Mouse (Mus musculus): ENCODE results near the gene Mrps35. TPM values are rescaled to one million over a fixed set of nuclear protein-coding genes. Genes with fewer than 3 reads are reported as not detected.

Gene Mrps35
- polyA plus RNA-seq, 1 experiment from 2014 or later, result 182 TPM

- whole genome bisulfite sequencing, result 94% methylated on average over 2 of the region's 2 CpGs
- H3K4me1 ChIP-seq (ENCODE audit: control insufficient read depth, insufficient read depth, low read length), result no peaks in the 10 kb centered on the region
- no peaks in the 10 kb centered on the region for H3K27me3 ChIP-seq (replicated peaks; ENCODE audit: control insufficient read depth, insufficient read depth, low read length)
- H3K27ac ChIP-seq (ENCODE audit: low read length), result no peak overlapping the region
- H3K9me3 ChIP-seq (ENCODE audit: control insufficient read depth, low read length), result no peaks in the 10 kb centered on the region
- no peak overlapping the region for H3K4me2 ChIP-seq (ENCODE audit: low read depth, low read length)
- no peak overlapping the region for H3K4me3 ChIP-seq (ENCODE audit: low read length)
- no peak for ATAC-seq
- no peak overlapping the region for H3K9ac ChIP-seq (ENCODE audit: low read depth, low read length)
- H3K36me3 ChIP-seq (ENCODE audit: control insufficient read depth, insufficient read depth, low read length), result 0 out of 2 replicates have a peak, but pooled peaks cover 2% of the 10 kb centered on the region
Observed at GRCm38 (mm10) chr6:147023133-147023395, 19.5 kb upstream of the Mrps35 start.

DNA sequence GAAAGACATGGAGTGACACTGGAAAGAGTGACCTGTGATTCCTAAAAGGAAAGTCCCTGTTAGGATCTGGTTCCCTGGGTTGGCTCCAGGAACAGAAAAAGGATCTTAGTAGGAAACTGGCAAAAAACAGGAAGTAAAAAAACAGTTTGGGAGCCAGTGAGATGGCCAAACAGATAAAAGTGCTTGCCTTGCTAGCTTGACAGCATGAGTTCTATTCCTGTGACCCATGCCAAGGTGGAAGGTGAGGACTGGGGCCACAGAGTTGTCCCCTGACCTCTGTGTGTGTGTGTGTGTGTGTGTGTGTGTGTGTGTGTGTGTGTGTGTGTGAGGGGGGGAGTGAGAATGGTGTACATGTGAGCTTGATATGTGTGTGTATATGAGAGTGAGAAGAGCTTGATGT is 19.0 kb upstream of the Mrps35 start:
- H3K4me3 ChIP-seq (ENCODE audit: low read length), result no peak overlapping the region
- ATAC-seq, result no peak
- H3K4me2 ChIP-seq (ENCODE audit: low read depth, low read length), result no peak overlapping the region
- H3K4me1 ChIP-seq (ENCODE audit: control insufficient read depth, insufficient read depth, low read length), result no peaks in the 10 kb centered on the region
- H3K27me3 ChIP-seq (replicated peaks; ENCODE audit: control insufficient read depth, insufficient read depth, low read length), result no peaks in the 10 kb centered on the region
- H3K9me3 ChIP-seq (ENCODE audit: control insufficient read depth, low read length), result no peaks in the 10 kb centered on the region
- no peak overlapping the region for H3K9ac ChIP-seq (ENCODE audit: low read depth, low read length)
- 0 out of 2 replicates have a peak, but pooled peaks cover 2% of the 10 kb centered on the region for H3K36me3 ChIP-seq (ENCODE audit: control insufficient read depth, insufficient read depth, low read length)
- H3K27ac ChIP-seq (ENCODE audit: low read length), result no peak overlapping the region

GRCm38 (mm10) chr6:147024761-147025160 is 17.8 kb upstream of the Mrps35 start:
- no peak for ATAC-seq
- H3K36me3 ChIP-seq (ENCODE audit: control insufficient read depth, insufficient read depth, low read length), result no peaks in the 10 kb centered on the region
- H3K27ac ChIP-seq (ENCODE audit: low read length), result no peak overlapping the region
- no peak overlapping the region for H3K9ac ChIP-seq (ENCODE audit: low read depth, low read length)
- 52% methylated on average over 3 of the region's 3 CpGs for WGBS
- H3K9me3 ChIP-seq (ENCODE audit: control insufficient read depth, low read length), result no peaks in the 10 kb centered on the region
- H3K27me3 ChIP-seq (replicated peaks; ENCODE audit: control insufficient read depth, insufficient read depth, low read length), result no peaks in the 10 kb centered on the region
- H3K4me3 ChIP-seq (ENCODE audit: low read length), result no peak overlapping the region
- no peaks in the 10 kb centered on the region for H3K4me1 ChIP-seq (ENCODE audit: control insufficient read depth, insufficient read depth, low read length)
- H3K4me2 ChIP-seq (ENCODE audit: low read depth, low read length), result no peak overlapping the region

DNA sequence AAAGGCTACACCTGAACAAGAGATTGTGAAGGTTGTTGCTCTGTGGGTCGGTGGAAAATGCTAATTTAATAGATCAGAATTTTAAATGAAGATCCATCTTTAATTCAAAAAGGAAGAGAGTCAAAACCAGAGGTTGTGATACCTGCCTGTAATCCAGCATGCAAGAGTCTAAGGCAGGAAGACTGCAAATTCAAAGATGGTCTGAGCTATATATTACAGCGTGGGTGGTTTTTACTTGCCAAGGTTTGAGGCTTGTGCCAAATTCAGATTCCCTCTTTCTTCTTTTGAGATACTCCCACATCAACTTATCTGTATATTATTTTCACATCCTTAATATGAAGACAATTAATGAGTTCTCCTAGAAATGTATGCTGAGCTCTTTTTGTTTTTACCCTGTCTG is 14.2 kb upstream of the Mrps35 start:
- 88% methylated on average over 2 of the region's 2 CpGs for WGBS
- H3K4me2 ChIP-seq (ENCODE audit: low read depth, low read length), result no peak overlapping the region
- no peak for ATAC-seq
- no peaks in the 10 kb centered on the region for H3K9me3 ChIP-seq (ENCODE audit: control insufficient read depth, low read length)
- no peaks in the 10 kb centered on the region for H3K27me3 ChIP-seq (replicated peaks; ENCODE audit: control insufficient read depth, insufficient read depth, low read length)
- H3K4me1 ChIP-seq (ENCODE audit: control insufficient read depth, insufficient read depth, low read length), result no peaks in the 10 kb centered on the region
- H3K27ac ChIP-seq (ENCODE audit: low read length), result no peak overlapping the region
- no peak overlapping the region for H3K9ac ChIP-seq (ENCODE audit: low read depth, low read length)
- no peak overlapping the region for H3K4me3 ChIP-seq (ENCODE audit: low read length)
- peaks cover 7% of the 10 kb centered on the region; the same call in 1 of the 2 replicates for H3K36me3 ChIP-seq (ENCODE audit: control insufficient read depth, insufficient read depth, low read length)

DNA sequence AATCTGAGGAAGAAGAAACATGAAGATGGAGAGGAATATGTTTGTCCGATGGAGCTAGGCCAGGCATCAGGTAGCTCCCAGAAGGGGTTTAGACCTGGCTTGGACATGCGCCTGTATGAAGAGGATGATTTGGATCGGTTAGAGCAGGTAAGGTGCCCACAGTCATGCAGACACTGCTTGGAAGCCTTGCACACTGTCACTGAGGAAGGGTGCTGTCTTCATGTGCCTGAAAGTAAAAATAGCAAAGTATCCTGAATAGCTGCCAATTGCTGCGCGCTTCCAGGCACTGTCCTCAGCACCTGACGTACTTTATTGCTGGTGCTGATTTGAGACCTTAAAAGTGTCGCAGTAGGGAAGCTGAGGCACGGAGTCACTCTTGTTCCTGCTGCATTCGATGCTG is 13.0 kb upstream of the Mrps35 start:
- H3K27ac ChIP-seq (ENCODE audit: low read length), result no peak overlapping the region
- H3K36me3 ChIP-seq (ENCODE audit: control insufficient read depth, insufficient read depth, low read length), result peaks cover 7% of the 10 kb centered on the region; the same call in 1 of the 2 replicates
- no peak overlapping the region for H3K9ac ChIP-seq (ENCODE audit: low read depth, low read length)
- no peaks in the 10 kb centered on the region for H3K27me3 ChIP-seq (replicated peaks; ENCODE audit: control insufficient read depth, insufficient read depth, low read length)
- no peak for ATAC-seq
- no peaks in the 10 kb centered on the region for H3K4me1 ChIP-seq (ENCODE audit: control insufficient read depth, insufficient read depth, low read length)
- no peak overlapping the region for H3K4me2 ChIP-seq (ENCODE audit: low read depth, low read length)
- no peak overlapping the region for H3K4me3 ChIP-seq (ENCODE audit: low read length)
- 94% methylated on average over 9 of the region's 9 CpGs for WGBS
- no peaks in the 10 kb centered on the region for H3K9me3 ChIP-seq (ENCODE audit: control insufficient read depth, low read length)

DNA sequence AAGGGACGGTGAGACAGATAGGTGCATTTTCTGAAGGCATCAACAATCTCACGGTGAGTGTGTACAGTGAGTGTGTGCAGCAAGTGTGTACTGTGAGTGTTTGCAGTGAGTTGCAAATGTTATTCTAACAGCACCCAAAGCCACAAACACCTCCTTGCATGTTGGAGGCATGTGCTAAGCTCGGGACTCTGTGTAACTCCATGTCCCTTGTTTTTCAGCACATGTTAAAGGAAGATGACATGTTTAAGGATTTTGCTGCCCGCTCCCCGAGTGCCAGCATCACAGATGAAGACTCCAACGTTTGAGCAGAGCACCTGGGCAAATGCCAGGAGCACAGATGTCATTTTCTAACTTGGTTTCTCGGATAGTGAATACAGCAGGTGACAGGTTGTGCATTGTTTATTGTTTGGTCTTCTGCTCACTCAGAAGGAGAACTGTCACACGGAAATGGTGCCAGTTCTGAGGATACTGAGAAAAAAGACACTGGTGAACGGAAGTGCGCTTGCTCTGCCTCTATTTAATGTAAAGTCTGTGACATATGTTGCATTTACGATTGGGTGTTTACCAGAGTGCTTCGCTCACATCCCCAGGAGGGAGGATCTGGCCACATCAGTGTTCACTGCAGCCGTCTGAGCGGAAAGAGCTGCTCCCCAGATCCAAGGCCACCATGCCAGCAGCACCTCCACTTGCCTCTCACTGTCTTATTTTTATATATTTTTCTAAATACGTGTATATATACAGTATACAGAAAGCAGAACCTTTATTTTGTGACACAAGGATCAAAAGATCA is 12.3 kb upstream of the Mrps35 start:
- H3K4me3 ChIP-seq (ENCODE audit: low read length), result no peak overlapping the region
- no peak overlapping the region for H3K27ac ChIP-seq (ENCODE audit: low read length)
- no peaks in the 10 kb centered on the region for H3K4me1 ChIP-seq (ENCODE audit: control insufficient read depth, insufficient read depth, low read length)
- 89% methylated on average over 15 of the region's 15 CpGs for WGBS
- H3K9ac ChIP-seq (ENCODE audit: low read depth, low read length), result no peak overlapping the region
- H3K27me3 ChIP-seq (replicated peaks; ENCODE audit: control insufficient read depth, insufficient read depth, low read length), result no peaks in the 10 kb centered on the region
- H3K9me3 ChIP-seq (ENCODE audit: control insufficient read depth, low read length), result no peaks in the 10 kb centered on the region
- H3K4me2 ChIP-seq (ENCODE audit: low read depth, low read length), result no peak overlapping the region
- peaks cover 7% of the 10 kb centered on the region; the same call in 1 of the 2 replicates for H3K36me3 ChIP-seq (ENCODE audit: control insufficient read depth, insufficient read depth, low read length)
- ATAC-seq, result no peak

GRCm38 (mm10) chr6:147032303-147032925 is 10.2 kb upstream of the Mrps35 start, which contains the start of gene Rep15:
Rep15 (plus strand) TSS chr6:147032584.
- ATAC-seq, result no peak
- peaks cover 7% of the 10 kb centered on the region; the same call in 1 of the 2 replicates for H3K36me3 ChIP-seq (ENCODE audit: control insufficient read depth, insufficient read depth, low read length)
- WGBS, result 55% methylated on average over 13 of the region's 13 CpGs

GRCm38 (mm10) chr6:147043633-147044032 is 1.1 kb downstream of the Mrps35 start:
- H3K9me3 ChIP-seq (ENCODE audit: control insufficient read depth, low read length), result no peaks in the 10 kb centered on the region
- H3K27ac ChIP-seq (ENCODE audit: low read length), result no peak overlapping the region
- no peaks in the 10 kb centered on the region for H3K27me3 ChIP-seq (replicated peaks; ENCODE audit: control insufficient read depth, insufficient read depth, low read length)
- H3K36me3 ChIP-seq (ENCODE audit: control insufficient read depth, insufficient read depth, low read length), result peaks cover 3% of the 10 kb centered on the region; the same call in 1 of the 2 replicates
- H3K4me3 ChIP-seq (ENCODE audit: low read length), result peak overlapping the region; percentile 82
- peaks cover 10% of the 10 kb centered on the region for H3K4me1 ChIP-seq (ENCODE audit: control insufficient read depth, insufficient read depth, low read length)
- peak overlapping the region; percentile 78 for H3K4me2 ChIP-seq (ENCODE audit: low read depth, low read length)
- 48% methylated on average over 7 of the region's 7 CpGs for WGBS
- ATAC-seq, result no peak
- peak overlapping the region; percentile 93 for H3K9ac ChIP-seq (ENCODE audit: low read depth, low read length)

More at GRCm38 (mm10) chr6:147032303-147032925, 10.2 kb upstream of the Mrps35 start, which contains the start of gene Rep15:
- Histone ChIP-seq H3K27me3 (replicated peaks; ENCODE audit: control insufficient read depth, insufficient read depth, low read length) (no peaks in the 10 kb centered on the region), H3K4me1 (ENCODE audit: control insufficient read depth, insufficient read depth, low read length) (no peaks in the 10 kb centered on the region), H3K9ac (ENCODE audit: low read depth, low read length) (no peak within 1 kb of the TSS), H3K9me3 (ENCODE audit: control insufficient read depth, low read length) (no peaks in the 10 kb centered on the region), H3K4me2 (ENCODE audit: low read depth, low read length) (no peak within 1 kb of the TSS), H3K4me3 (ENCODE audit: low read length) (peak within 1 kb of the TSS; percentile 16), H3K27ac (ENCODE audit: low read length) (no peak within 1 kb of the TSS)

DNA sequence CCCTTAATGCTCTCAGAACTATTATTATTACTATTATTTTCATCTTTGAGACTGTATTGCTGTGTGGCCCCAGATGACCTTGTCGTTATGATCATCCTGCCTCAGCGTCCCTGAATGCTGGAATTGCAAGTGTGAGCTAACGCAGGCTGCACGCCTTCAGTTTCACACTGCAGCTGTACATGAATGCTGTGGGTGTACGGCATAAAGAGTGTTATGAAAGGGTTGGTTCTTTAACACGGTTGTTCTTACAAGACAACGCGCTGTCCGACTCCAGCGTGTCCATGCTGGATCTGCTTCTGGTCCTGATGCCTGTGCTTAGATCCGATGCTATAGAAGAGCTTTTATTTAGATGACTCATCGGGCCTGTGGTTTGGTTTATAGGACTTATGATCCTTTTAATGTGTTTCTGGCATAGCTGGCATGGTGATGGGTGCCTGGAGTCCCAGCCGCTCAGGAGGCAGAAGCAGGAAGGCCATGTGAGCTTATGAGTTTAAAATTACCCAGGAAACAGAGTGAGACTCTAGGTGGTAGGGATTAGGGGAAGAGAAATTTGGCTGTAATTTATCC is 6.8 kb downstream of the Mrps35 start:
- ATAC-seq, result no peak
- Histone ChIP-seq H3K9ac (ENCODE audit: low read depth, low read length) (no peak overlapping the region), H3K27ac (ENCODE audit: low read length) (no peak overlapping the region), H3K9me3 (ENCODE audit: control insufficient read depth, low read length) (no peaks in the 10 kb centered on the region), H3K27me3 (replicated peaks; ENCODE audit: control insufficient read depth, insufficient read depth, low read length) (no peaks in the 10 kb centered on the region), H3K4me1 (ENCODE audit: control insufficient read depth, insufficient read depth, low read length) (peaks cover under 1% of the 10 kb centered on the region; the same call in 1 of the 2 replicates), H3K4me2 (ENCODE audit: low read depth, low read length) (no peak overlapping the region), H3K4me3 (ENCODE audit: low read length) (no peak overlapping the region), H3K36me3 (ENCODE audit: control insufficient read depth, insufficient read depth, low read length) (peaks cover 13% of the 10 kb centered on the region)
- WGBS, result 92% methylated on average over 13 of the region's 13 CpGs
